Mouse (Mus musculus): ENCODE measurements at regions not wholly inside any gene's neighbourhood (a gene's known extent, or its start where the extent isn't known, plus 50 kb on each side); places are given as distances from the start of the nearest gene placed in this dataset.

GRCm38 (mm10) chr2:9267675-9268074 is 613.4 kb upstream of the 4930412O13Rik start:
- no peak for DNase-seq

- no peak for DNase-seq
Measured at GRCm38 (mm10) chr2:9283441-9283840, 597.6 kb upstream of the 4930412O13Rik start.

- no peak for DNase-seq
Measured at GRCm38 (mm10) chr2:9285800-9286199, 595.3 kb upstream of the 4930412O13Rik start.

GRCm38 (mm10) chr2:9287077-9287476 is 594.0 kb upstream of the 4930412O13Rik start:
- no peak for DNase-seq

GRCm38 (mm10) chr2:9287623-9288022 is 593.4 kb upstream of the 4930412O13Rik start:
- DNase-seq, result no peak

GRCm38 (mm10) chr2:9331630-9332352 is 549.3 kb upstream of the 4930412O13Rik start:
- peak; percentile 3 for DNase-seq

- DNase-seq, result no peak
Measured at GRCm38 (mm10) chr2:9348982-9349381, 532.1 kb upstream of the 4930412O13Rik start.

- no peak for DNase-seq
Measured at GRCm38 (mm10) chr2:9349994-9350393, 531.1 kb upstream of the 4930412O13Rik start.

GRCm38 (mm10) chr2:9352190-9352589 is 528.9 kb upstream of the 4930412O13Rik start:
- no peak for DNase-seq

- DNase-seq, result no peak
Measured at GRCm38 (mm10) chr2:9360020-9360419, 521.0 kb upstream of the 4930412O13Rik start.

- DNase-seq, result no peak
Measured at GRCm38 (mm10) chr2:9367801-9368584, 513.1 kb upstream of the 4930412O13Rik start.

- DNase-seq, result no peak
Measured at GRCm38 (mm10) chr2:9369572-9369971, 511.5 kb upstream of the 4930412O13Rik start.

- DNase-seq, result no peak
Measured at GRCm38 (mm10) chr2:9386566-9386965, 494.5 kb upstream of the 4930412O13Rik start.

GRCm38 (mm10) chr2:9388058-9388457 is 493.0 kb upstream of the 4930412O13Rik start:
- no peak for DNase-seq

GRCm38 (mm10) chr2:9395379-9395999 is 485.6 kb upstream of the 4930412O13Rik start:
- no peak for DNase-seq

- DNase-seq, result no peak
Measured at GRCm38 (mm10) chr2:9401461-9401860, 479.6 kb upstream of the 4930412O13Rik start.

GRCm38 (mm10) chr2:9402281-9402680 is 478.8 kb upstream of the 4930412O13Rik start:
- no peak for DNase-seq

- DNase-seq, result no peak
Measured at GRCm38 (mm10) chr2:9409075-9409474, 472.0 kb upstream of the 4930412O13Rik start.

- DNase-seq, result no peak
Measured at GRCm38 (mm10) chr2:9422686-9423085, 458.4 kb upstream of the 4930412O13Rik start.

GRCm38 (mm10) chr2:9423534-9423933 is 457.5 kb upstream of the 4930412O13Rik start:
- DNase-seq, result no peak

- no peak for DNase-seq
Measured at GRCm38 (mm10) chr2:9433110-9433940, 447.7 kb upstream of the 4930412O13Rik start.

- no peak for DNase-seq
Measured at GRCm38 (mm10) chr2:9435155-9435872, 445.7 kb upstream of the 4930412O13Rik start.

Data from liver (tissue).